Mouse (Mus musculus) kidney, adult 11 months (tissue): ENCODE data around the gene Ccdc90b.
A peak's percentile ranks its signal among the peaks of the same experiment; 100 is the strongest.

Experiments used
- DNase-seq: peaks from one replicate; pipeline ENCODE4 v3.0.0; 2022

Ccdc90b gene

GRCm38 (mm10) chr7:92560986-92561876, at the start of gene Ccdc90b:
Gene Ccdc90b (plus strand): TSS chr7:92561149.
- DNase-seq: peak; percentile 92

- no peak for DNase-seq
These were observed 40.6 kb upstream of the Ccdc90b start for GRCm38 (mm10) chr7:92520397-92520796.

DNA sequence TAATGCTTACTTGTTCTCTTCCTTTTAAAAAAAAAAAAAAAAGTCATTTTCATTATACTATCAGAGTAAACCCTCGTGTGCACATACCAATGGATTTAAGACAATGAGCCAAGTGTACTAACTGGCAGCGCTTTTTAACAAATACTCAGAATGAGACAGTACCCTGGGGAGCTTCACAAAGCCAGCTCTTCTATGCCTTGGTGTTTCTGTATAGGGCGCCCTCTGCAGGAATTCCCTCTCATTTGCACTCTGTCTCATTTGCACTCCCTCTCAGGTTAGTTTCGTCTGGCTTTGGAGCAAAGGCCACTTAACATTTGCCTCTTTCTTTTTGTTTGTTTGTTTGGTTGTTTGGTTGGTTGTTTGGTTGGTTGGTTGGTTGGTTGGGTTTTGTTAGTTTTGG, 40.1 kb upstream of the Ccdc90b start:
- no peak for DNase-seq

GRCm38 (mm10) chr7:92529245-92529644, 31.7 kb upstream of the Ccdc90b start:
- no peak for DNase-seq

DNA sequence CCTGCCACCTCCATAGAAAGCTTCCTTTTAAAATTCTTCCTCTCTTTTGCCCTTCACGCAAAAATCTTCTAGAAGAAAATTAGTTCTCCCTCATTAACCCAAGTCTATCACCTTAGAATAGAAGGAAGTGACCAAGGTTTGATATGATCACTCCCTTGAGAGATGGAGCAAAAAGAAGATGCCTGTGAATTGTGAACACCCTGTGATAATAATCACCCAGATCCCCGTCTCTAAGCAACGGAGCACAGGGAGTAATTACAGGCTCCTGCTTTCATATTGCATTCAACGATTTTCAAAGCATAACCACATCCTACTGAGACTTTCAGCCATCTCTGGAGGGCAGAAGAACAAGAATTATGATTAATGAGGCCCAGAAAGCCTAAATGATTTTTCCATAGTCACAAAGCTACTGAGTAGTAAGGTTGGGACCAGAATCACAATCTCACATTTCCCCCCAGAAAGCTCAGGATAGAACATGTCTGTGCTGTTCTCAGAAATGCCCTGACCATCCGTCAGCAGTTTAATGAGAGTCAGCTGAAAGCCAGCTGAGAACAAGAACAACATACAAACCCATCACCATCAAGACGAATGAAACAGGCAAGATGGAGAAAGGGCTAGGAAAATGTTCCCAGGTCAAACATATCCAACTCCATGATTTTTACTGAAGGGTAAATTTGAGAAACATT, 28.5 kb upstream of the Ccdc90b start:
- no peak for DNase-seq

DNA sequence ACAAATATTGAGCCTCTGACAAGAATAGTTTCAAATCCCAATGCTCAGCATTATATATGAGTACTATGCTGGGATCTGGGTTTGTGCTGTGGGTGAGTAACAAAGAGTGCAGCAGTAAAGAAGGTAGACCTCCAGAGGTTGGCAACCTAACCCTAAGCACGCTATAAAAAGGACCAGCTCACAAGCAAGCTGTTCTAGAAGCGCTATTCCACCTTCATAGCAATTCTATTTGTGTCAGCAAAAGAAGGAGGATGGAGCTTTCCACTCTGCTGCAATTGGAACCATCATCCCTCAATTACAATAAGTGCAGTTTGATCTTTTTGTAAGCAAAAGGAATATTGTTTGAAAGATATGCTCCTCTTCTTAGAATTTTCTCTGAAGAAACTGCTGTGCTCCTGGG, 14.2 kb upstream of the Ccdc90b start:
- no peak for DNase-seq

- no peak for DNase-seq
These were observed 10.5 kb upstream of the Ccdc90b start for GRCm38 (mm10) chr7:92550248-92550989.

GRCm38 (mm10) chr7:92550990-92551392, 10.0 kb upstream of the Ccdc90b start:
- DNase-seq: no peak

DNA sequence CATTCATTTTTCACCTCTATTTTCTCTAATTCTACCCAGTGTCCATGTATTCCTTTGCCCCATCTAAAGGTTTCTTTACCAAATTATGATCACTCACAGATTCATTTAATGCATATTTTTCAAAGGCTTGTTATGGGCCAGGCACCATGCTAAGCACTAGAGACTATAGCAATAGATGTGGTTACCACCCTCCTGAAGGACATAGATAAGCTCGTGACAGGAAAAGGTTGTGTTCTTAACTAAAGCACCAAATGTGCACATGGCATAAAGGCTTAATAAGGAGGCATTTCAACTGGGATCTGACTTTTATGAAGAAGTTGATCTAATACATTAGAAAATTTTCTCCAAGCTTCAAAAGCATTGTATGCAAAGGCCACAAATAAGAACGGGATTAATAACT, 2.2 kb upstream of the Ccdc90b start:
- DNase-seq: no peak

GRCm38 (mm10) chr7:92566775-92567174, 5.8 kb downstream of the Ccdc90b start:
- no peak for DNase-seq

DNA sequence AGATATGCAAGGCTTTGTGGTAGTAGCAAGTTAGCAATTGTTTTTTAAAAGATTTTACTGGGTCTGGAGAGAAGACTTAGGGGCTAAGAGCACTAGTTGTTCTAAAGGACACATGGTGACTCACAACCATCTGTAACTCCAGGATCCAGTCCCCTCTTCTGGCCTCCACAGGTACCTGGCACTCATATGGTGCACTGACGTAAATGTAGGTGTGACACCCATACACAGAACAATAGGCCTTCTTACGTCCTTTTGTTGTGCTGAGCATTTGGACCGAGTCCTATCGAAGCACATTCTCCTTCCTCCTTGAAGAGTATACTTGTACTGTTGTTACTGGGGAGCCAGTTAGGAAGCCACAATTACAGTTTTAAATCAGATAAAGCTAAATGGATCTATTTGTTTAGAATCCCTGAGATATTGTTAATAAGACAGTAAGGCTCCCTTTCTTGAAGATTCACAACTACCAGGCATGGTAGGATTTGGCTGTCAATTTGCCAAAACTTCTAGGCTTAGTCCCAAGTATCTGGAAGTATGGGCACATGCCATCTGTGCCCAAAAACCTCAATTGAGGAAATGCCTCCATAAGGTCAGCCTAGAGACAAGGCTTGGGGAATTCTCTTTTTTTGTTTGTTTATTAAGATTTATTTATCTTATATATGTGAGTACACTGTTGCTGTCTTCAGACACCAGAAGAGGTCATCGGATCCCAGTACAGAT, 19.7 kb downstream of the Ccdc90b start:
- DNase-seq: no peak

DNA sequence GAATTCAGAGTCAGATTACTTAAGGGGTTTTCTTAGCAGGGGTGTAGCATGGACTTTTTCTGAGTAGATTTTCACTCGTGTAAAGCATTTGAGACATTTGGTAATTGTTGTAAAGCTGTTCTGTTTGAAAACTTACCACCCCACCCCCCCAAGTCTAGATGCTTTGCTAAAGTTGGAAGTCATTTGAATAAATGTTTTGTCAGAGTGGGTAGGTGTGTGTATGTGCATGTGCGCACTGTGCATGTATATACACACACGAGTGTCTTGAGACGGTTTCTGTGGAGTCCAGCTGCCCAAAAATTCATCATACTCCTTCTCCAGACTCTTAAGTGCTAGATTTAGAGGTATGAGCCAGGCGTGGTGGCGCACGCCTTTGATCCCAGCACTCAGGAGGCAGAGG, 22.6 kb downstream of the Ccdc90b start:
- DNase-seq: no peak

DNA sequence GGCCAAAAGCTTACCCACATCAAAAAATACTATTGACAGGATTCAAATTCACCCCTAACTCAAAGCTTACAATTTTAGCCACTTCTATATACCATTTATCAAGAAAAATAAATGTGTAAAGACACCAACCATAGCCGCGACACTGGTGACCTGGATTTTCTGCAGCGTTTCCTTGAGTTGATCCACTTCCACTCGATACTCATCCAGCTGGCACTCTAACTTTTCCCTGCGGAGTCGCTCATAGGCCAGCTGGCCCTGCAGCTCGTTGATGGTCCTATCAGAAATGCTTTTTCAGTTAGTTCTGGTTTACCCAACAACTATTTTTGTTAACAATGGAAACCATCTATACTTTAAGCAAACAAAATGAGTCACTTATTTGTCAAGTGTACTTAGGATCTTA, 29.0 kb downstream of the Ccdc90b start:
- no peak for DNase-seq

- no peak for DNase-seq
These were observed 29.9 kb downstream of the Ccdc90b start for GRCm38 (mm10) chr7:92590842-92591241.

- DNase-seq: no peak
These were observed 44.0 kb downstream of the Ccdc90b start for GRCm38 (mm10) chr7:92604961-92605360.

GRCm38 (mm10) chr7:92610830-92611229, 49.9 kb downstream of the Ccdc90b start:
- DNase-seq: no peak

GRCm38 (mm10) chr7:92624488-92624887, 63.5 kb downstream of the Ccdc90b start:
- no peak for DNase-seq

DNA sequence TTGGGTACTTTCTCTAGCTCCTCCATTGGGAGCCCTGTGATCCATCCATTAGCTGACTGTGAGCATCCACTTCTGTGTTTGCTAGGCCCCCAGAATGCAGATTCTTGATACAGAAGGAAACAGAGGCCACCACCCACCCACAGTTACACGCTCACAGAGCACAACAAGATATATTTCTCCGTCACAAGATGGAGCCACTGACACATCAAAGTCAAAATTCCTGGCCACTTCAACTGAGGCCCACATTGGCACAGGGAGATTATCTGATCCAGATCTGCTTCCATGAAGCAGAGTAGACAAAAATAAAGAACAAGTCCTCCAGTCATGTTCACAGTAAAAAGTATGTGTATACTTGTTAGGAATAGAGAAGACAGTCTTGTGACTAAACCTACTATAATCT, 69.2 kb downstream of the Ccdc90b start:
- DNase-seq: no peak
